Mouse (Mus musculus) erythroblast, adult 5-6 weeks (primary cell): ENCODE measurements around the gene Nedd9. TPM values are rescaled to one million over a fixed set of nuclear protein-coding genes. Genes with fewer than 3 reads are reported as not detected.

Source experiments
- ATAC-seq: replicated peaks from 2 replicates; pipeline ENCODE4 v1.8.0; 2016; ENCODE audit warnings: moderate number of reproducible peaks, mild to moderate bottlenecking, moderate TSS enrichment, inconsistent platforms; ENCODE audit not compliant: poor library complexity, low FRiP score, severe bottlenecking
- total RNA-seq, 2 experiments: library from RNA; stranded (forward) in 1 of 2; stranded (reverse) in 1 of 2; fragments of 150-400 nt in 1 of 2; fragments of 200-764, 138-1000 nt in 1 of 2; gene quantifications; 2 replicates each; pipeline versions ENCODE4 v1.2.3 to v1.2.4; 2015 to 2017; ENCODE audit warnings: low replicate concordance in 2 of 2

The Nedd9 gene
- total RNA-seq, 2 experiments from 2014 or later: 13.1 to 14.4 TPM

- ATAC-seq: no peak
Observed at GRCm38 (mm10) chr13:41494681-41495080, 7.5 kb upstream of the Nedd9 start.

- ATAC-seq: no peak
Observed at GRCm38 (mm10) chr13:41491981-41492702, 5.0 kb upstream of the Nedd9 start.

GRCm38 (mm10) chr13:41491522-41491921 lies 4.4 kb upstream of the Nedd9 start:
- no peak for ATAC-seq

- no peak for ATAC-seq
Observed at GRCm38 (mm10) chr13:41490282-41490681, 3.1 kb upstream of the Nedd9 start.

GRCm38 (mm10) chr13:41489705-41490275 lies 2.6 kb upstream of the Nedd9 start:
- ATAC-seq: no peak

- no peak for ATAC-seq
Observed at GRCm38 (mm10) chr13:41487409-41487743, 214 bp upstream of the Nedd9 start.

- no peak for ATAC-seq
Observed at GRCm38 (mm10) chr13:41483966-41484365, 3.2 kb downstream of the Nedd9 start.

- ATAC-seq: no peak
Observed at GRCm38 (mm10) chr13:41482408-41483011, 4.7 kb downstream of the Nedd9 start.

- no peak for ATAC-seq
Observed at GRCm38 (mm10) chr13:41479737-41480435, 7.3 kb downstream of the Nedd9 start.

- no peak for ATAC-seq
Observed at GRCm38 (mm10) chr13:41476216-41476615, 10.9 kb downstream of the Nedd9 start.

- no peak for ATAC-seq
Observed at GRCm38 (mm10) chr13:41474365-41474764, 12.8 kb downstream of the Nedd9 start.

- no peak for ATAC-seq
Observed at GRCm38 (mm10) chr13:41473504-41473903, 13.7 kb downstream of the Nedd9 start.

- ATAC-seq: no peak
Observed at GRCm38 (mm10) chr13:41472878-41473424, 14.2 kb downstream of the Nedd9 start.

- no peak for ATAC-seq
Observed at GRCm38 (mm10) chr13:41468277-41468676, 18.9 kb downstream of the Nedd9 start.

GRCm38 (mm10) chr13:41467036-41467435 lies 20.1 kb downstream of the Nedd9 start:
- no peak for ATAC-seq

GRCm38 (mm10) chr13:41466616-41467015 lies 20.5 kb downstream of the Nedd9 start:
- ATAC-seq: no peak

- ATAC-seq: no peak
Observed at GRCm38 (mm10) chr13:41466191-41466590, 21.0 kb downstream of the Nedd9 start.

- ATAC-seq: no peak
Observed at GRCm38 (mm10) chr13:41461418-41461817, 25.7 kb downstream of the Nedd9 start.

GRCm38 (mm10) chr13:41459683-41460286 lies 27.4 kb downstream of the Nedd9 start:
- no peak for ATAC-seq

- ATAC-seq: no peak
Observed at GRCm38 (mm10) chr13:41458709-41459108, 28.5 kb downstream of the Nedd9 start.
